Mouse (Mus musculus) CD4-positive, CD25-positive, alpha-beta regulatory T cell, adult 2 months (primary cell): ENCODE results near the gene Tgfbr3l.

Source experiments
- DNase-seq: peaks from one replicate; pipeline ENCODE4 v3.0.0-alpha.2; 2012; ENCODE audit warnings: low read depth, low spot score

Tgfbr3l gene

DNA sequence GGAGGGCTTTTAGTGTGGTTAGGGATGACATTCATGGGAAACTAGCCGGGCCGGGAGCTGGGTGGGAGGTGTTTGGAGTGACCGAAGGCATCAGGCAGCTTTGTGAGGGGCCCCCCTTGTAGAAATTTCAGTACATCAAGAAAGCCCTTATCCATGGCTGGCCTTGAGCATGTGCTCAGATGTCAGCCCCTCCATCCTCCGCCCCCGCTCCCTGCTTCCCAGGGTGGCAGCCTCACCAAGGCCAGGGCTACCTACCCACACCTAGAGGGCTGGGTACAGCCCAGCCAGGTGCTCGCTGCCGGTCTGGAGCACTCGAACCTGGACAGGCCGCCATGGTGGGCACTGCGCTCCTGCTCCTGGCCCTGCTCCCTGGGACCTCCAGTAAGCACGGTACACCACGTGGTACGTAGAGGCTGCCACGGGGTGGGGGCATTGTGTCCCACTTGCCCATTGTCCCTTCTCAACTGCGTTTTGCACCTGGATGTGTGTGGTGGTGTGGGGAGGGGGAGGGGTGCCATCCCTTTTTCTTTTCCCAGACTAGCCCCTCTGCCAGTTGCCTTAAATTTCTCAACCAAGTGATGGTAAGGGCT lies at the start of gene Tgfbr3l:
Gene Tgfbr3l, plus strand, starts transcription at position 264 of the 590 bp plus-strand sequence.
- no peak for DNase-seq

GRCm38 (mm10) chr8:4201321-4201720 lies 46.7 kb upstream of the Tgfbr3l start:
- DNase-seq = no peak

GRCm38 (mm10) chr8:4205246-4206123 lies 42.5 kb upstream of the Tgfbr3l start:
- no peak for DNase-seq

DNA sequence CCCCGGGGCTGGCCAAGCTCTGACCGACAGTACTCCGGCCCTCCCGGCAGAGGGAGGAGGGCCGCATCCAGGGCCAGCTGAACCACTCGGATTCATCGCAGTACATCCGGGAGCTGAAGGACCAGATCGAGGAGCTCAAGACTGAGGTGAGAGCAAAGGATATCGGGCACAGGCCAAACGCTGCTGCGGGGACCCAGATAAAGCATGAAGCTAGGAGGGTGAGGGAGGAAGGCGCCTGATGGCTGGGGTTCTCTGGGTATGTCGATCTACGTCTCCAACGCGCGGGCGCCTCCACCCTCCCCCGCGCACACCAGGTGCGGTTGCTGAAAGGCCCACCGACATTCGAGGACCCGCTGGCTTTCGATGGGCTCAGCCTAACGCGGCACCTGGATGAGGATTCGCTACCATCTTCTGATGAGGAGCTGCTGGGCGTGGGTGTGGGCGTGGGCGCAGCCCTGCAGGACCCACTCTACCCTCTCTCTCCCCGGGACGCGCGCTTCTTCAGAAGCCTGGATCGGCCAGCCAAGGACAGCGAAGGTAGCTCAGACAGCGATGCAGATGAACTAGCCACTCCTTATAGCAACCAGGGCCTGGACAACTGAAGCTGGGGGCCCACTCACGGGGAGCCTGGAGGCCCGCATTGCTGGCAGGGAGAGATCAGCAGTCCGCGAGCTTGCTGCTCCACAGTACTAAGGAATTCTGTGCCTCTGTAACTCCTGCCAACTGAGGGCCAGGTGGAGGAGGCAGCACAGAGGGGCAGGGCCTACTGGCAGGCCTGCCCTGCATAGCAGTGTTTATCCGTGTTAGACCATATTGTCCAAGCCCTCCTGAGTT lies 41.6 kb upstream of the Tgfbr3l start:
- DNase-seq = no peak

- no peak for DNase-seq
Measured at GRCm38 (mm10) chr8:4207016-4207350, 41.0 kb upstream of the Tgfbr3l start.

DNA sequence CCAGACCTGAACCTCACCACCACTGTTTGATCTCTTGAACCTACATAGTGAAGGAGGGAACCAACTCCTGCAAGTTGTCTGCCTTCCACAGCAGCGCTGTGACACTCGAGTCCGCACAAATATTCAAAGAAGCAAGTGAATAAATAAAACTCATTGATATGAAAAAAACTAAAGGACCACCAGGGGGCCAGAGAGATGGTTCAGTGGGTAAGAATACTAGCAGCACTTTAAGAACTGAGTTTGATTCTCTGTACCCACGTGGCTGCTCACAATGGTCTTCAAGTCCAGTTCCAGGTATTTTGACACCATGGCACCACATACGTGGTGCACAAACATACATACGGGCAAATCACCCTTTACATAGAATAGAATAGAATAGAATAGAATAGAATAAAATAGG lies 36.9 kb upstream of the Tgfbr3l start:
- peak; percentile 26 for DNase-seq

- DNase-seq = peak; percentile 49
Measured at GRCm38 (mm10) chr8:4212809-4213209, 35.2 kb upstream of the Tgfbr3l start.

DNA sequence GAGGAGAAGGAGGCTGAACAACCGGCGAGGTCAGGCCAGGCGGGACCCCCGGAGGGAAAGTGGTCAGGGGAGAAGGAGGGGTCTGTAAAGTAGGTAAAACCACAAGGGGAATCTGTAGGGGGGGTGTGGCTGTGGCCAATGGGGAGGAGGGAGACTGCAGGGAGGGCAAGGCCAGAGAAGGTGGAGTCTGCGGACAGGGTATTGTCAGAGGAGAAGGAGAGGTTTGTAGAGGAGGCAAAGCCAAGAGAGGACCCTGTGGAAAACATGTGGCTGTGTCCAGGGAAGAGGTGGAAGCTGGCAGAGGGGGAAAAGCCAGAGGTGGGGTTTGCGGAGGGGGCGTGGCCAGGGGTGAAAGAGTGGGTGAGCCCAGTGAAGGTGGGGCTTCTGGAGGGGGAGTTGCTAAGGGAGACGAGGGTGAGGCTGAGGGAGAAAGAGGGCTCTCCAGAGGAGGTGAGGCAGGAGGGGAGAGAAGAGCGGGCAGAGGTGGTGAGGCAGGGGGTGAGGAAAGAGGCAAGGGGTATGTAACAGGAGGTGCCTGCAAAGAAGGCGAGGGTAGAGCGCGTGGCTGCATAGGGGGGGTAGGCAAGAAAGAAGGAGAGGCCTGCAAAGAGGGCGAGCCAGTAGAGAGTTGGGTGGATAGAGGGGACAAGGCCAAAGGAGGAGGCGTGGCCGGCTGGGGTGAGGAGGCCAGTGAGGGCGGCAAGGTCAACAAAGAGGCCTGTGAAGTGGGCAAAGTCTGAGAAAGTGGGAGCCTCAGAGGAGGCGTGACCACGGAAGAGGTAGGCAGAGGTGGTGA lies 34.6 kb upstream of the Tgfbr3l start:
- DNase-seq = peak; percentile 62

GRCm38 (mm10) chr8:4214006-4214980 lies 33.7 kb upstream of the Tgfbr3l start:
- peak; percentile 82 for DNase-seq

- DNase-seq = no peak
Measured at GRCm38 (mm10) chr8:4216296-4216695, 31.7 kb upstream of the Tgfbr3l start.

DNA sequence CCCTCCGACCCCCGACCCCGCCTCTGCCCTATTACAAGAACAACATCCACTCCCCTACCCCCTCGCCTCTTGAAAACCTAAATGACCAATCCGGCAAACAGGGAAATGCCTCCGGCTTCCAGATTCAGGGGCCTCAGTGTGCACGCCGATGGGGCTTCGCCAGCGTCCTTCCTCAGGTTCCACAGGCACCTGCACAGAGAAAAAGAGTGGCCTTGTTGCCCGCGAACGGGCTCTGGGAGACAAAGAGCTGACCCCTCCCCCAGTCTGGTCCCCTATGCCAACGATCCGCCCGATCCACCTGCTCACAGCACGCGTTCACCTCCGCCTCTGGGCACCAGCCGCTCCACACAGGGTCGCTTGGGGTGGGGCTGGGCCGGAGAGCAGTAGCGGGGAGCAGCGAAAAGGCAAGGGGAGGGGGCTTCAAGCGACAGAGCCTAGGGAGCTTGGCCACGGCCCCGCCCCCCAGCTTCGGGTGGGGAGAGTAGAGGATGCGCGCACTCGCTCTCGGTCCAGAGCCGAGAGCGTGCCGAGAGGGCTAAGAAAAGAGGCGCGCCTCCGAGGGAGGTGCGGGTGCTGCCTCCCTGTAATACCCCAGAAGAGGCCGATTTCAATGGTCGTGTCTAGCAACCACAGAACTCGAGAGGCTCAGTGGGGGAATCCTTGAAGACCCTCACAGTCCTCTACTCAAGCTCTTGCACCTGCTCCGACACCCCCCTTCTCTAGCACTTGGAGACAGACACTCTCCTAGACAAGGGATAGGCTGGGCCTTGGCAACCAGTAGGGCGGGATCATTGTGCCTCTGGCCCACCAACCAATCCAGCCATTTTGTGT lies 31.0 kb upstream of the Tgfbr3l start, which contains the start of gene Prr36:
Gene Prr36, minus strand, starts transcription at position 669 of the 831 bp plus-strand sequence.
- peak; percentile 33 for DNase-seq

- no peak for DNase-seq
Measured at GRCm38 (mm10) chr8:4219617-4220016, 28.4 kb upstream of the Tgfbr3l start.

DNA sequence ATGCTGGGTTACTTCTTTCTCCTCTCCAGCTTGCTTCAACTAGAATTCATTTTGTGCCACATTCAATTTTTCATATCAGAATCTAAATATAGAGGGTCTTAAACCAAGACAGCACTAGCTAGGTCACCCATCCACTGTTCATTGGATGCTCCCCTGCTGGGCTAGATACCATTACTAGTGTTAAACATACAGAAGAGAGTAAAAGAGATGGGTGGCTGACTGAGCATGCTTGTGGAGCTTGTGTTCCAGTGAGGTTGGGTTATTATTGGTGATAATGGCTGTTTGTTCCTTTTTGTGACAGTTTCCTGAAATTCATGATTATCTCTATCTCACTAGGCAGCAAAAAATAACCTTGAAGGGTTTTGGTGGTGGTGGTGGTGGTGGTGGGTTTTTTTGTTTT lies 26.0 kb upstream of the Tgfbr3l start:
- no peak for DNase-seq

DNA sequence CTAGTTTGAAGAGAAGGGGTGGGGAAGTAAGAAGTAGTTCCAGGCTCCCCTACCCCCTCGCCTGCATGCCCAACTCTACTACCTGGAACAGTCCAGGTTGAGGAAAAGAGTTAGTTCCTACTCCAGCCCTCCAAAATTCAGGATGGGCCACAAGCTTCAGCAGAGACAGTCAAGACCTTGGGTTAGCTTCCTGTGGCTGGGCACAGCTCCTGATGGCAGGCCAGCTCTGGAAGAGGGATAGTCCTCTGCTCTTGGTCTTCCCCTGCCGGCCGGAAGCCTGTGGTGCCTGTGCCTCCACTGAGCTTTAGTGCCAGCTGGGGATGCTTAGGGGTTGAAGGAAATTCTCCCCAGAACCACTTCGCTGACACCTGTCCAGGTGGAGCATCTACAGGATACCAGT lies 21.7 kb upstream of the Tgfbr3l start:
- no peak for DNase-seq

- no peak for DNase-seq
Measured at GRCm38 (mm10) chr8:4226739-4227347, 21.2 kb upstream of the Tgfbr3l start, which contains the start of gene Lrrc8e. Gene Lrrc8e, plus strand, starts transcription at chr8:4226827.

DNA sequence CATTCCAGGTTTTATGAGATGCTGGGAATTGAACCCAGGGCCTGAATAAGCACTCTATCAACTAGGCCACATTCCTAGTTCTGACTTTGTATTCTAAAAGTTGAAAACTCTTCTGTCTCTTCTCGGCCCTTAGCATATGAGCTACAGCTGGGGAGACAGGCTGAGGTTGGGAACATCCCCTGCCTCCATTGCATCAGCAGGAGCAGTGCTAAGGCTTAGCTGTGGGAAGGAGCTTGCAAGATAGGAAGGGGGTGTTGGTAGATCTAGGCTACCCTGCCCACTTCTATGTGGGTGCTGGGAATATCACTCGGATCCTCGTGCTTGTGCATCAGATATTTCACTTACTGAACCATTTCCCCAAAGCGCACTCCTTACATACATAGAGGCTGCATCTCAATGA lies 20.1 kb upstream of the Tgfbr3l start:
- no peak for DNase-seq

DNA sequence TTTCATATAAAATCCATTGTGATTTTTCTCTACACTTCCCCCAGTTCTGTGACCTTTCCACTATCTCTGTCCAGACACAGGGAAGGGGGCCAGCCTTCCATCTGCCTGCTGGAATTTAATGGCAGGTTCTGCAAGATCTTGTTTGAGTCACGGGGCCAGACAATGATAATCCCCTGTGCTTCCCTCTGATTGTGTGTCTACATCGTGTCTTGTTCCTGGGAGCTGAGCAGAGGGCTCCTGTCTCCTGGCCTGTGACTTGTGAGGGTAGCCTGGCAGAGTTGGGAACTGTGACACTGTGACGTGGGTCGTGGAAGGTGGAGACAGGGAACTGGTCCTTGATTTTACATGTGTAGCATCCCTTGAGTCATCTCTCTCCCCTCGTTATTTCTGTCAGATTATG lies 18.2 kb upstream of the Tgfbr3l start:
- no peak for DNase-seq

DNA sequence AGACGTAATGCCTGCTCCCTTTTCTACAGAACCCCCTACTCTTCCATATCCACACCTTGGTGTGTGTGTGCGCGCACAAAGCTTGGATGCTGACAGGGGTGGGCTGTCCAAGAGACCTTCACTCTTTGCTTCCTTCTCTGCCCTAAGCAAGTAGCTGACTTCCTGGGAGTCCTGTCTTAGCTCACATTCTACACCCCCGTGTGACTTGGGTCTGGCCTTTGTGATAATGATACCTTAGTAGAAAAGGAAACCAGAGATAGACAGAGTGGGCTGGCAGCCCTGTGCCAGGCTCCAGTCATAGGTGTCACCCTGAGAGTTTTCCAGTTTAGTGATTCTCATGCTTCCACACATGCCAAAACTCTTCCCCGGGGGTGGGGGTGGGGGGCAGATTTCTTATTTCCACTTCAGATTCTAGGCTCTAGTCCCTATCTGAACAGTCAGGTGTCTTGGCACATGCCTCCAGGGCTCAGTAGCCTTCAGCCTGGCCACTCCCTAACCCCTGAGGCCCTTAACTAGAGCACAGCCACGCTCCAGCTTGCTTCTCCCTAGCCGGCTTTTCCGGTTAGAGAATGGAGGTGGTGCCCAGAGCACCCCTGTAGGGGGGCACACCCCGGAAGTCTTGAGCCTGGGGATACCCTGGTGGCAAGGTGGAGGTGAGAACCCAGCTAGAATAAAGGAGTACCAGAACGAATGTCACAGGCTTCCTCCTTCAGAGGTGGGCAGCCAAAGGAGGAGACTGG lies 17.2 kb upstream of the Tgfbr3l start:
- no peak for DNase-seq
